13 mouse cellular contexts compared by ENCODE assay signal in the genomic region with DNA sequence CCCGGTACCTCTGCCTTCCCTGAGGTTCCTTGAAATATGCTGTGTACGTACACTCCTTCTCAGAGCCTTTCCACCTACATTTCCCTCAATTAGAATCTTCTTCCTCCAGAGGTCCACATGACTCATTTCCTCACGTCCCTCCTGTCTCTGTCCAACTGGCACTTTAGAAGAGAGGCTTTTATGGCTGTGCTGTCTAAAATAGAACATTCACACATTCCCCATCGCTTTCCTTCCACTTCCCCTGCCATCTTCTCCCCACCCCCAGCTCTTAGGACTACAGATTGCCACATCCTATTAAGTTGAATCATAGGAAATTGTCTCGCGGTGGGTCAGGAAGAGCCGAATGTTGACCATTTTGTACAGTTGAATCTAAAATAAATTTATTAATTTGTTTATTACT.
A peak's percentile ranks its signal among the peaks of the same experiment; 100 is the strongest.
DNase-seq lines count a peak whose midpoint lies in the region; ATAC-seq lines count a peak whose summit lies in the region.
"Had no signal": no experiment of that assay in that cellular context is flagged by ENCODE, and none has a peak within 500 bp of the region (broad histone marks: within the 10 kb centered on the region; RNA-seq: fewer than 3 reads in every experiment).

No protein-coding gene starts in this region.

- 37% methylated on average over 7 of the region's 7 CpGs for WGBS in heart, embryonic 16.5 days
- 41% methylated on average over 7 of the region's 7 CpGs for whole genome bisulfite sequencing in heart, embryonic 10.5 days
- 86% methylated on average over 7 of the region's 7 CpGs for WGBS in forebrain, embryonic 15.5 days

- H3K4me1 ChIP-seq in heart, embryonic 16.5 days (ENCODE audit: control insufficient read depth, insufficient read depth, low read length), result peaks cover 5% of the 10 kb centered on the region; the same call in 1 of the 2 replicates
- no peaks in the 10 kb centered on the region for H3K4me1 ChIP-seq in heart, embryonic 10.5 days
- no peaks in the 10 kb centered on the region for H3K4me1 ChIP-seq in forebrain, embryonic 15.5 days
- H3K4me1 ChIP-seq: limb, embryonic 12.5 days had no signal

- no peaks in the 10 kb centered on the region for H3K27me3 ChIP-seq in heart, embryonic 16.5 days (ENCODE audit: control insufficient read depth, insufficient read depth, low read length)
- no peaks in the 10 kb centered on the region for H3K27me3 ChIP-seq in heart, embryonic 10.5 days (ENCODE audit: insufficient read depth, poor library complexity, severe bottlenecking)
- H3K27me3 ChIP-seq in forebrain, embryonic 15.5 days, result no peaks in the 10 kb centered on the region
- H3K27me3 ChIP-seq: intestine, embryonic 15.5 days; limb, embryonic 12.5 days had no signal

- ATAC-seq in heart, embryonic 16.5 days (replicated peaks; ENCODE audit: extremely low read depth, insufficient read depth, low FRiP score), result peak; percentile 18
- peak; percentile 61 for ATAC-seq in common myeloid progenitor, adult 5-6 weeks (replicated peaks; ENCODE audit: low read depth, poor library complexity, severe bottlenecking)
- ATAC-seq in forebrain, embryonic 15.5 days (replicated peaks), result no peak
- ATAC-seq: intestine, embryonic 15.5 days had no signal

- peak overlapping the region; percentile 14; the same call in 1 of the 2 replicates for H3K4me2 ChIP-seq in heart, embryonic 16.5 days (ENCODE audit: low read depth, low read length)
- H3K4me2 ChIP-seq in forebrain, embryonic 15.5 days (replicated peaks), result no peak overlapping the region
- H3K4me2 ChIP-seq: intestine, embryonic 15.5 days; limb, embryonic 12.5 days had no signal

- H3K27ac ChIP-seq in heart, embryonic 16.5 days (ENCODE audit: low read length), result no peak overlapping the region; the same call in 1 of the 2 replicates
- H3K27ac ChIP-seq in heart, embryonic 10.5 days, result no peak overlapping the region
- H3K27ac ChIP-seq in forebrain, embryonic 15.5 days (replicated peaks), result no peak overlapping the region
- H3K27ac ChIP-seq: intestine, embryonic 15.5 days; limb, embryonic 12.5 days had no signal

- H3K9ac ChIP-seq in heart, embryonic 16.5 days (ENCODE audit: low read length), result no peak overlapping the region
- no peak overlapping the region for H3K9ac ChIP-seq in forebrain, embryonic 15.5 days (replicated peaks)
- H3K9ac ChIP-seq: intestine, embryonic 15.5 days; limb, embryonic 12.5 days had no signal

- DNase-seq in heart, embryonic 10.5 days (ENCODE audit: low spot score), result no peak
- peak; percentile 28 to 42 for DNase-seq in right cerebral cortex, adult 2 months (ENCODE audit: low spot score in 2 of 2)
- no peak for DNase-seq in right cerebral cortex, postnatal 4 days
- DNase-seq in telencephalon, adult 2 months (ENCODE audit: low read depth, low spot score), result peak; percentile 51
- DNase-seq in thymus, postnatal 0 days (ENCODE audit: low spot score), result no peak
- DNase-seq: adrenal gland, adult 8-10 months; cerebellum, adult 11-12 months; kidney, postnatal 36 days had no signal

- no peaks in the 10 kb centered on the region for H3K9me3 ChIP-seq in heart, embryonic 16.5 days (replicated peaks; ENCODE audit: control insufficient read depth, low read length)
- no peaks in the 10 kb centered on the region for H3K9me3 ChIP-seq in heart, embryonic 10.5 days
- H3K9me3 ChIP-seq in forebrain, embryonic 15.5 days, result no peaks in the 10 kb centered on the region
- H3K9me3 ChIP-seq: intestine, embryonic 15.5 days; limb, embryonic 12.5 days had no signal

- H3K36me3 ChIP-seq in heart, embryonic 16.5 days (ENCODE audit: control insufficient read depth, insufficient read depth), result no peaks in the 10 kb centered on the region
- H3K36me3 ChIP-seq in heart, embryonic 10.5 days, result no peaks in the 10 kb centered on the region
- no peaks in the 10 kb centered on the region for H3K36me3 ChIP-seq in forebrain, embryonic 15.5 days
- H3K36me3 ChIP-seq: intestine, embryonic 15.5 days; limb, embryonic 12.5 days had no signal

- no peak overlapping the region for H3K4me3 ChIP-seq in heart, embryonic 16.5 days (ENCODE audit: low read length)
- no peak overlapping the region for H3K4me3 ChIP-seq in heart, embryonic 10.5 days
- H3K4me3 ChIP-seq in forebrain, embryonic 15.5 days, result no peak overlapping the region
- H3K4me3 ChIP-seq: intestine, embryonic 15.5 days; limb, embryonic 12.5 days had no signal

Comparison
In these comparisons a context has a peak if more than half of its experiments do, and no peak if none do; other contexts are left out.
1. DNase-seq: peak in right cerebral cortex, adult 2 months (2 of 2) and telencephalon, adult 2 months (single experiment); none in heart, embryonic 10.5 days (single experiment), right cerebral cortex, postnatal 4 days (single experiment) and thymus, postnatal 0 days (single experiment).